Mouse (Mus musculus): ENCODE measurements at regions not wholly inside any gene's neighbourhood (a gene's known extent, or its start where the extent isn't known, plus 50 kb on each side); places are given as distances from the start of the nearest gene placed in this dataset.

- 79% methylated on average over 3 of the region's 3 CpGs for WGBS
- Histone ChIP-seq H3K9me3 (no peaks in the 10 kb centered on the region), H3K27ac (no peak overlapping the region), H3K4me1 (replicated peaks) (no peaks in the 10 kb centered on the region), H3K36me3 (no peaks in the 10 kb centered on the region), H3K27me3 (ENCODE audit: insufficient read depth, poor library complexity, severe bottlenecking) (no peaks in the 10 kb centered on the region), H3K4me3 (no peak overlapping the region)
- DNase-seq (ENCODE audit: low spot score) = no peak
Measured at GRCm38 (mm10) chr1:80131354-80131753, 86.9 kb downstream of the Fam124b start.

DNA sequence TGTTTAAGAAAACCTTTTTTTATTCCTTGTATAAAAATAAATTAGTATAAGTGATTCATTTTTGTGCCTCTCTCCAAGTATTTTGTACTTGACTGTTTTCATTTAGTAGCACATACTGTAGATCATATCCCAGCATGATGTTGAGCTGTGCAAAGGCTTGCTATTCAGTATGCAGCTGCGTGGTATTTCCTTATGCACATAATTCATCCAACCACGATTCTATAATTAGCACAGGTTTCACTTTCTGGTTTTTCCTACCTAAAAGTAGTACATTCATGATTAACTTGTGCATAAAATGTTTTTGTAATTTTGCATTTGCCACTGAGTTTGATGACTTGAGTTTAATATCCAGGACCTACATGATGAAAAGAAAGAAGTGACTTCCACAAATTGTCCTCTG, 94.3 kb downstream of the Fam124b start:
- H3K27me3 ChIP-seq (ENCODE audit: insufficient read depth, poor library complexity, severe bottlenecking) = no peaks in the 10 kb centered on the region
- no peak for DNase-seq (ENCODE audit: low spot score)
- no peaks in the 10 kb centered on the region for H3K9me3 ChIP-seq
- 93% methylated on average over 2 of the region's 2 CpGs for WGBS
- no peak overlapping the region for H3K4me3 ChIP-seq
- H3K36me3 ChIP-seq = no peaks in the 10 kb centered on the region
- H3K4me1 ChIP-seq (replicated peaks) = no peaks in the 10 kb centered on the region
- no peak overlapping the region for H3K27ac ChIP-seq

DNA sequence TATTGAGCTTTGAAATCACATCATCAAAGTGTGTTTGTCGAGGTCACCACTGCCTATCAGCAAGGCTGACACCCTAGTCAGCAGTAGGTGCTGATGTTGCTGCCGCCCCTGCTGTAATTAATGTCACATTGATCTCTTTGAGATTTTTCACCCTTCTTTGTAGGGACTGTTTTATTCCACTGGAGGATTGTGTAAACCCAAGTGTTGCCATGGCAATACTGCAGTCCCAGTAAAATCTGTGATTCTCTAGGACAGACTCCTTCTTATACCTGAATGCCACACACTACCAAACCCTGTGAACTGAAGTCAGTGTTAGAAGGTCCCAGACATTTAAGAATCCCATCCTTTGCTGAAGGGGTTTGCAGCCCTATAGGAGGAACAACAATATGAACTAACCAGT, 102.4 kb downstream of the Fam124b start:
- Histone ChIP-seq H3K4me3 (no peak overlapping the region), H3K4me1 (replicated peaks) (no peaks in the 10 kb centered on the region), H3K9me3 (no peaks in the 10 kb centered on the region), H3K27ac (no peak overlapping the region), H3K36me3 (no peaks in the 10 kb centered on the region), H3K27me3 (ENCODE audit: insufficient read depth, poor library complexity, severe bottlenecking) (no peaks in the 10 kb centered on the region)
- no peak for DNase-seq (ENCODE audit: low spot score)
- 69% methylated on average over 2 of the region's 2 CpGs for WGBS

DNA sequence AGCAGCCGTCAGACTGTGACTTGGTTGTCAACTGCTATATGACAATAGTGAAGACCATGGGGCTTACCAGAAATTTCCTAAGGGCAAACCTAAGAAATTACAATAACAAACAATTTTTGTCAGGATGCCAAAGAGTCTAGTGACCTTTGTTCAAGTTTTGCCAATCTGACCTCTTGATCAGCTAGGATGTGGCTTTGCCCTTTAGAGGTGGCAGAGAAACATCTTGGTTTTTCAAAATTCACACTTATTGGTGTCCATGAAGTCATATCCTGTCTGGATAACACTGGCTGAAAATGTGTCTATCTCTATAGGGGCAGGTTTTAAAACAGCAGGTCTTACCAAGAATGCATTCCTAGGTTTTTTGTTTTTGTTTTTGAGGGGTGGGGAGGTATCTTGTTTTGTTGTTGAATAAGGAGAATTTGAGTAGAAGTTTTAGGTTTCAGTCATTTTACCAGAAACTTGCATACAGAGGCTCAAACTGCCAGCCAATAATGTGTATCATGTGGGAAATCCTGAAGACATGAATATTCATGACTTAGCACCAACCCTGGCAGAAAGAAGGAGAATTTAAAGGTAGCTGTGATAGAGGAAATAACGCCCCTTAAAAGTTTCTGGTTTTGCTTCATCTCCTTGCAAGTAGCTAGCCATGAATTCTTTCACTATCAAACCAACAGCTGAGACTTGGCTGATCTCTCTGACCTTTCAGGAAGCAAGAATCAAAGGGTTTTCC, 110.4 kb downstream of the Fam124b start:
- no peak for DNase-seq (ENCODE audit: low spot score)
- Histone ChIP-seq H3K27ac (no peak overlapping the region), H3K9me3 (no peaks in the 10 kb centered on the region), H3K4me1 (replicated peaks) (no peaks in the 10 kb centered on the region), H3K36me3 (no peaks in the 10 kb centered on the region), H3K27me3 (ENCODE audit: insufficient read depth, poor library complexity, severe bottlenecking) (no peaks in the 10 kb centered on the region), H3K4me3 (no peak overlapping the region)
- 83% methylated on average over 2 of the region's 2 CpGs for WGBS

DNA sequence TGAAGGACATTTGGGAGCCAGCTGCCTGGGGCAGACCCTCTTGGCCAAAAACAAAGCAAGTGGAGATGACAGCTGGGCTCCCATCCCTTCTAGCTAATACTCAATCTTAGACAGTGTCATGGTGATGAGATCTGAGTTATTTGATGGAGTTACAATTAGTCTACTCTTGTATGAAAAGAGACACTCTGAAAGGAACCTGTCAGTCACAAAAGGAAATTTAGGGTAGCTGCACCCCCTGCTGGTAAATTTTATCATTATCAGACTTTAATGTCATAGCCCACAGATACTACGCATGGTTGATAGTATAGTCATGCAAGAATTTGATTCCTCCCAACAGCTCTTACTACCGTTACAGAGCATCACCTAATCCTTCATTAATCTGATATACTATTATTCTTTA, 112.0 kb downstream of the Fam124b start:
- no peaks in the 10 kb centered on the region for H3K9me3 ChIP-seq
- WGBS = 77% methylated on average over 2 of the region's 2 CpGs
- no peak overlapping the region for H3K4me3 ChIP-seq
- no peak overlapping the region for H3K27ac ChIP-seq
- no peaks in the 10 kb centered on the region for H3K27me3 ChIP-seq (ENCODE audit: insufficient read depth, poor library complexity, severe bottlenecking)
- no peak for DNase-seq (ENCODE audit: low spot score)
- H3K4me1 ChIP-seq (replicated peaks) = no peaks in the 10 kb centered on the region
- H3K36me3 ChIP-seq = no peaks in the 10 kb centered on the region

GRCm38 (mm10) chr1:80098266-80098665, 120.0 kb downstream of the Fam124b start:
- DNase-seq (ENCODE audit: low spot score) = no peak
- no peaks in the 10 kb centered on the region for H3K27me3 ChIP-seq (ENCODE audit: insufficient read depth, poor library complexity, severe bottlenecking)
- no peaks in the 10 kb centered on the region for H3K9me3 ChIP-seq
- H3K4me1 ChIP-seq (replicated peaks) = no peaks in the 10 kb centered on the region
- H3K36me3 ChIP-seq = no peaks in the 10 kb centered on the region
- H3K27ac ChIP-seq = no peak overlapping the region
- 94% methylated on average over 1 of the region's 1 CpGs for WGBS
- no peak overlapping the region for H3K4me3 ChIP-seq

DNA sequence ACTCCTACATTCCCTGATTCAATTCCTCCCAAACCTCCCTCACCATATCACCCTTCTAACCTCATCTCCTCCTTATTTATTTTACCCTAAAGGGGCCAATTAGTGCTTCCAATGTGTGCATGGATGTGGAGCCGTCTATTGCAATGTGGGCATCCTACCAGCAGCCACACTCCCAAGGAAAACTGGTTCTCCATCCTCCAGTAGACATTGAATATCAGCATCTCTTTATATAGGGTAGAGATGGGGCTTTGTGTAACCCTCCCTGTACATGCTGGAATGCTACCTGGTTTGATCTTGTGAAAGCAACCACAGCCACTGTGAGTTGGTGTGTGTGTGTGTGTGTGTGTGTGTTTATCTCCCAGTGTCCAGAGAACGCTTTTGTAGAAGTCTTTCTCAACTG, 126.5 kb downstream of the Fam124b start:
- no peaks in the 10 kb centered on the region for H3K36me3 ChIP-seq
- H3K4me1 ChIP-seq (replicated peaks) = no peaks in the 10 kb centered on the region
- no peak for DNase-seq (ENCODE audit: low spot score)
- no peaks in the 10 kb centered on the region for H3K27me3 ChIP-seq (ENCODE audit: insufficient read depth, poor library complexity, severe bottlenecking)
- WGBS = 82% methylated on average over 2 of the region's 2 CpGs
- H3K27ac ChIP-seq = no peak overlapping the region
- H3K9me3 ChIP-seq = no peaks in the 10 kb centered on the region
- no peak overlapping the region for H3K4me3 ChIP-seq

DNA sequence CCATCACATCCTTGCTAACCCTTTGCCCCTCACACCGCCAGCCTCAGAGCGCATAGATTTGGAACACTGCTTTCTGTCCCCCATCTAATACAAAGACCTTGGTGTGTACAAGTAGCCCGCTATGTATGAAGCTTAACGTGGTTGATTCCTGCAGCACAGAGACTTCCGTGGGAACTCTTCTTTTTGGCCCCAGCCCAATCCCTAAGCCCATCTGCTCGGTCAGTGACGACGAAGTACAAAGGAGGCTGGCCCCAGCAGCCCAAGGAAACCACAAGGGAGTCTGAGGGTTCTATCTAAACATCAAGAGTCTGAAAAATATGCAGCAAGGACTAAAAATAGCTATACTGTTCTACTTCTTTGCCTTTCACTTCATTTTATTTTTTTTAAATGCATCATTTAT, 126.9 kb downstream of the Fam124b start:
- Histone ChIP-seq H3K36me3 (no peaks in the 10 kb centered on the region), H3K4me1 (replicated peaks) (no peaks in the 10 kb centered on the region), H3K27me3 (ENCODE audit: insufficient read depth, poor library complexity, severe bottlenecking) (no peaks in the 10 kb centered on the region), H3K27ac (no peak overlapping the region), H3K4me3 (no peak overlapping the region), H3K9me3 (no peaks in the 10 kb centered on the region)
- DNase-seq (ENCODE audit: low spot score) = no peak
- 85% methylated on average over 8 of the region's 8 CpGs for WGBS

GRCm38 (mm10) chr1:80088651-80089050, 129.6 kb downstream of the Fam124b start:
- no peaks in the 10 kb centered on the region for H3K4me1 ChIP-seq (replicated peaks)
- no peak for DNase-seq (ENCODE audit: low spot score)
- no peak overlapping the region for H3K27ac ChIP-seq
- H3K36me3 ChIP-seq = no peaks in the 10 kb centered on the region
- H3K27me3 ChIP-seq (ENCODE audit: insufficient read depth, poor library complexity, severe bottlenecking) = no peaks in the 10 kb centered on the region
- no peaks in the 10 kb centered on the region for H3K9me3 ChIP-seq
- H3K4me3 ChIP-seq = no peak overlapping the region
- WGBS = 82% methylated on average over 5 of the region's 5 CpGs

DNA sequence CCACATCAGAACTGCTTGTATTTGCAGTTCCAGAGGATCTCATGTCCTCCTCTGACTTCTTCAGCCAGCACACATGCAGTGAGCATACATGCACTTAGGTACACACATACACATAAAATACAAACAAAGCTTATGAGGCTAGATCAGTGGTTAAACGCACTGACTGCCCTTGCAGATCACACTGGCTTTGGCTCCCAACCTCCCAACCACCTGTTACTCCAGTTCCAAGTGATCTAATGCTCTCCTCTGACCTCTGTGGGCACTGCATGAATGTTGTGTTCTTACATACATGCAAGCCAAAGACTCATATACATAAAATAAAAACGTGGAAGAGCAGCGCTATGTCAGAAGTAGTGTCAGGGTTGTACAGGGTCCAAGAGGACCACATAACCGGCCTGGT, 141.9 kb downstream of the Fam124b start:
- DNase-seq (ENCODE audit: low spot score) = no peak
- no peaks in the 10 kb centered on the region for H3K36me3 ChIP-seq
- 84% methylated on average over 4 of the region's 4 CpGs for WGBS
- no peak overlapping the region for H3K27ac ChIP-seq
- H3K27me3 ChIP-seq (ENCODE audit: insufficient read depth, poor library complexity, severe bottlenecking) = no peaks in the 10 kb centered on the region
- H3K4me3 ChIP-seq = no peak overlapping the region
- no peaks in the 10 kb centered on the region for H3K4me1 ChIP-seq (replicated peaks)
- H3K9me3 ChIP-seq = no peaks in the 10 kb centered on the region

GRCm38 (mm10) chr1:80074376-80074775, 143.9 kb downstream of the Fam124b start:
- no peak overlapping the region for H3K27ac ChIP-seq
- H3K4me3 ChIP-seq = no peak overlapping the region
- no peak for DNase-seq (ENCODE audit: low spot score)
- no peaks in the 10 kb centered on the region for H3K27me3 ChIP-seq (ENCODE audit: insufficient read depth, poor library complexity, severe bottlenecking)
- no peaks in the 10 kb centered on the region for H3K36me3 ChIP-seq
- WGBS = 87% methylated on average over 4 of the region's 4 CpGs
- no peaks in the 10 kb centered on the region for H3K4me1 ChIP-seq (replicated peaks)
- H3K9me3 ChIP-seq = no peaks in the 10 kb centered on the region

- Histone ChIP-seq H3K4me1 (replicated peaks) (no peaks in the 10 kb centered on the region), H3K36me3 (no peaks in the 10 kb centered on the region), H3K4me3 (no peak overlapping the region), H3K27me3 (ENCODE audit: insufficient read depth, poor library complexity, severe bottlenecking) (no peaks in the 10 kb centered on the region), H3K9me3 (no peaks in the 10 kb centered on the region), H3K27ac (no peak overlapping the region)
- WGBS = 90% methylated on average over 3 of the region's 3 CpGs
- DNase-seq (ENCODE audit: low spot score) = no peak
Measured at GRCm38 (mm10) chr1:80073950-80074349, 144.3 kb downstream of the Fam124b start.

DNA sequence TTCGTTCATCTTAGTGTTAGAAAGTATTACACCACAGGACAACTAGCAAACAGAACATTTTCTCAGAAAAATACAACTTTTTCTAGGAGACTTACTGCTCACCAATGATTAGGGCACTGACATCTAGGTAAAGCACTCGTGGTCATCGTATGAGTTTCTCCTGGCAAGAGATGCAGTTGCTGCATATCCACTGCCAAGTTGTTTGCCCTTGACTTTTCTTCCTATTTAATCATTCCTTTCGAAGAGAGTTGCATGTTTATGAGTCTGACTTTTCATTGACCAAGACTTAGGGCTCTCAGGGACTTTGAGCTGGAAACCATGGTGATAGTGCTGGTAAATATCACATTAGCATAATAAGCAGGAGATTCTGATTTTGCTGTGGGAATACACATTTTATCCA, 149.1 kb downstream of the Fam124b start:
- no peak overlapping the region for H3K4me3 ChIP-seq
- DNase-seq (ENCODE audit: low spot score) = no peak
- H3K9me3 ChIP-seq = no peaks in the 10 kb centered on the region
- H3K4me1 ChIP-seq (replicated peaks) = no peaks in the 10 kb centered on the region
- H3K36me3 ChIP-seq = no peaks in the 10 kb centered on the region
- no peak overlapping the region for H3K27ac ChIP-seq
- H3K27me3 ChIP-seq (ENCODE audit: insufficient read depth, poor library complexity, severe bottlenecking) = no peaks in the 10 kb centered on the region
- WGBS = 83% methylated on average over 4 of the region's 4 CpGs

- H3K9me3 ChIP-seq = no peaks in the 10 kb centered on the region
- no peaks in the 10 kb centered on the region for H3K4me1 ChIP-seq (replicated peaks)
- H3K27me3 ChIP-seq (ENCODE audit: insufficient read depth, poor library complexity, severe bottlenecking) = no peaks in the 10 kb centered on the region
- no peak overlapping the region for H3K27ac ChIP-seq
- no peak for DNase-seq (ENCODE audit: low spot score)
- H3K4me3 ChIP-seq = no peak overlapping the region
- no peaks in the 10 kb centered on the region for H3K36me3 ChIP-seq
- 68% methylated on average over 1 of the region's 1 CpGs for WGBS
Measured at GRCm38 (mm10) chr1:80062121-80062520, 156.2 kb downstream of the Fam124b start.

Data from hindbrain, embryonic 10.5 days (tissue).